Mouse (Mus musculus) brain, embryonic 14.5 days (tissue): ENCODE results near the gene Catsperd.
"Not testable (repeated sequence)": the region's sequence is repeated elsewhere in the genome, so short reads cannot be mapped to it uniquely, and the experiment has no call there.

ENCODE experiments used
- CTCF ChIP-seq: fragments of 200-500 bp; IDR thresholded peaks from 2 replicates; pipeline ENCODE4 v1.5.1; 2012; ENCODE audit warnings: inconsistent platforms, mild to moderate bottlenecking, moderate library complexity, borderline replicate concordance; ENCODE audit not compliant: insufficient read depth, insufficient read length; ENCODE audit errors: extremely low read depth
- POLR2A ChIP-seq: fragments of 200-500 bp; IDR thresholded peaks from 2 replicates; pipeline ENCODE4 v1.6.1; 2012; ENCODE audit warnings: mild to moderate bottlenecking, inconsistent platforms, borderline replicate concordance; ENCODE audit not compliant: poor library complexity, insufficient read depth, insufficient read length, severe bottlenecking; ENCODE audit errors: extremely low read depth

DNA sequence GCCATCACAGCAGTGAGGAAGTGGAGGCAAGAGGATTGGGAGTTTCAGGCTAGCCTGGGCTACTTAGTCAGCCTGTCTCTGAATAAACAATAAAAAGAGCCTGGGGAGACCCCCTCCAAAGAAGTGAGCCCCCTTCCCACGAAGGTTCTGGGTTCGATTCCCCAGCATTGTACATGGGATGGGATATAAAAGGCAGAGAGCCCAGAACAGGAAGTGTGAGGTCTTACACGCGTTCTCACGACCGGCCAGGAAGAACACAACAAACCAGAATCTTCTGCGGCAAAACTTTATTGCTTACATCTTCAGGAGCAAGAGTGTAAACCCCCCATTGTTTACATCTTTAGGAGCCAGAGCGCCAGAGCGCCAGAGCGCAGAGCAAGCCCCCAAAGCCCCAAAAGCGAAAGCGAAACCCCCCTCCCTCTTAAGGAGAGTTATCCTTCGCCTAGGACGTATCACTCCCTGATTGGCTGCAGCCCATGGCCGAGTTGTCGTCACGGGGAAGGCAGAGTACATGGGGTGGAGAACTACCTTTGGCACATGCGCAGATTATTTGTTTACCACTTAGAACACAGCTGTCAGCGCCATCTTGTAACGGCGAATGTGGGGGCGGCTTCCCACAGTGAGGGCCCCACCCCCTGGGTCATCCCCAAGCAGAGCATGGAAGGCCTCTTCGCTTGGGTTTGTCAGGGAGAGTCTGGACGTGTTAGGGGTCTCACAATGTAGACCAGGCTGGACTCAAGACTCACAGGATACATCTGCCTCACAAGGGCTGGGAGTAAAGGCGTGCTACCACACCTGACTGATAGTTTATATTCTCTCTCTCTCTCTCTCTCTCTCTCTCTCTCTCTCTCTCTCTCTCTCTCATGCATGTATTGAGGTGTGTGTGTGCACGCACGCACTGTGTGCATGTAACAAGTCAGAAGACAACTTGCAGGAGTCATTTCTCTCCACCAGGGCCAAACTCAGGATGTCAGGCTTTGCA lies 2.1 kb downstream of the Catsperd start:
- not testable (repeated sequence) for TF ChIP-seq CTCF, POLR2A
